Mouse (Mus musculus): ENCODE measurements at regions not wholly inside any gene's neighbourhood (a gene's known extent, or its start where the extent isn't known, plus 50 kb on each side); places are given as distances from the start of the nearest gene placed in this dataset.

GRCm38 (mm10) chr12:50194714-50195113, 454.2 kb downstream of the Prkd1 start:
- no peak for TF ChIP-seq CTCF (IDR thresholded peaks at IDR 0.05; ENCODE audit: borderline replicate concordance, extremely low read depth, insufficient read depth, insufficient read length)
- TF ChIP-seq POLR2A (IDR thresholded peaks at IDR 0.05; ENCODE audit: borderline replicate concordance, extremely low read depth, insufficient read depth, insufficient read length, poor library complexity, severe bottlenecking) = no peak

Measured in brain, embryonic 14.5 days (tissue).